Mouse (Mus musculus): ENCODE measurements at regions not wholly inside any gene's neighbourhood (a gene's known extent, or its start where the extent isn't known, plus 50 kb on each side); places are given as distances from the start of the nearest gene placed in this dataset.

DNA sequence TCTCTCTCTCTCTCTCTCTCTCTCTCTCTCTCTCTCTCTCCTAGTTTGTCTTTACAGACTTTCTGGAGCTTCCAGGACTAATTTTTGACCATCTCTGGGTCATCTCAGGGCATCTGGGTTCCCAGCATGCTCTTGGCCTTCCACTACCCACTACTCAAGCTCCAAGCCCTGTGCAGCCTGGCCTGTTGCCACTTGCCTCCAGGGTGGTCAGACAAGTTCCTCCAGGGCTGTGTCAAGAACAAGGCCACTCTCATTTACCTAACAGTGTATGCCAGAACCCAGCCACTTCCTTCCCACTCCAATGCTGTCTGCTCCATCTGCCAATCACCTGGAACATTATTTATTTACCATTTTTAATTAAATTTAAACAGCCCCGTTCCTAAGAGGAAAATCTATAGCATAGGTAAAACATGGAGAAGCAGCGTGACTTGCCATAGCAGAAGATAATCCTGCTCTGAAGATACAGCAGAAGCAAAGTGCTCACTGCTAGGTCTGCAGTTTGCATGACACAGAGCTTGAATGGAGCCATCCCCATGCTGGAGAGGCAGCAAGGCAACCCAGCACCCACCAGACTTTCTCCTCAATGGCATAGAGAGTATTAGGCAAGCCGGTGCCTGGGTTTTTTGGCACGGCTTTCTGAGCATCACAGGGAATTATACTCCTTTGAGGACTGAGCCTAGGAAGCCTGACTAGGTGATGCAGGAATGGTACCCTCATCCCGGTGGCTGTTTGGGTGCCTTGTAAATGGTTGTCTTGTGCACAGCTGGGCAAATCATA is 54.0 kb downstream of the Foxi1 start:
- no peak for DNase-seq (ENCODE audit: low read depth, low spot score)

DNA sequence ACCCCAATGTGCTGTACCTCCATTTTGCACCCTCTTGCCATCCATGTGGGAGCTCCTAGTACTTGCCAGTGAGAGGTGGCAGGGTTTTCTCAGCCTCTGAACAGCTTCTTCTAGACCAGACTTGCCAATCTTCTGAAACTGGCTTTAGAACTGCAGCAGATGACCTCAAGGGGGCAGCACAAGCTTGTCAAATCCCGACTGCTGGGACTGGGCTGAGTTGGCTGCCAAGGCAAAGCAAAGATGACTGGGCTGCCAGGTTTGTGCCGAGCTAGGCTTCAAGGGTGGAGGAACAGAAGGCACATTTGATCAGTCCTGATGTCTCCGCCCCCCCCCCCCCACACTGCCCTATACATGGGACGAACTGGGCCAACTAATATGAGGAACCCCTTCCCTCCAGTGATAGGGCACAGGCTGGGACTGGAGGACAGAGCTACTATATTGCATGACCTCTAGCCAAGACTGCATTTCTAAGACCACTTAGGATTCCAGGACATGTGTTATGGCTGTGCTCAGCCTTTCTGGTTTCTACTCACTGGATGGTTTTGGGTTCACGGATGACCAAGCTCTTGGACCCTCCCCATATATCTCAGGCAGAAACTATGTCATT is 51.1 kb upstream of the 4930469K13Rik start:
- peak; percentile 36 for DNase-seq (ENCODE audit: low read depth, low spot score)
